Mouse (Mus musculus): ENCODE measurements around the gene Ankrd42. TPM values are rescaled to one million over a fixed set of nuclear protein-coding genes. Genes with fewer than 3 reads are reported as not detected.

The Ankrd42 gene
- polyA plus RNA-seq, 1 experiment from 2014 or later: 10.0 TPM

GRCm38 (mm10) chr7:92636295-92637011, 489 bp downstream of the Ankrd42 start:
- Histone ChIP-seq H3K27ac (peak overlapping the region; percentile 88), H3K36me3 (peaks cover 19% of the 10 kb centered on the region), H3K27me3 (ENCODE audit: insufficient read depth, poor library complexity, severe bottlenecking) (no peaks in the 10 kb centered on the region; the same call in 1 of the 2 replicates), H3K9me3 (no peaks in the 10 kb centered on the region), H3K4me3 (peak overlapping the region; percentile 86), H3K4me1 (replicated peaks) (peaks cover 19% of the 10 kb centered on the region)
- DNase-seq (ENCODE audit: low spot score): no peak
- WGBS: 1% methylated on average over 49 of the region's 49 CpGs

GRCm38 (mm10) chr7:92630167-92630566, 6.8 kb downstream of the Ankrd42 start:
- Histone ChIP-seq H3K9me3 (no peaks in the 10 kb centered on the region), H3K36me3 (no peaks in the 10 kb centered on the region), H3K4me1 (replicated peaks) (no peaks in the 10 kb centered on the region), H3K4me3 (no peak overlapping the region), H3K27me3 (ENCODE audit: insufficient read depth, poor library complexity, severe bottlenecking) (no peaks in the 10 kb centered on the region), H3K27ac (no peak overlapping the region)
- WGBS: 39% methylated on average over 2 of the region's 2 CpGs
- DNase-seq (ENCODE audit: low spot score): no peak

- no peak overlapping the region for H3K4me3 ChIP-seq
- H3K27ac ChIP-seq: no peak overlapping the region
- no peaks in the 10 kb centered on the region for H3K27me3 ChIP-seq (ENCODE audit: insufficient read depth, poor library complexity, severe bottlenecking)
- no peaks in the 10 kb centered on the region for H3K9me3 ChIP-seq
- no peaks in the 10 kb centered on the region for H3K4me1 ChIP-seq (replicated peaks)
- WGBS: 67% methylated on average over 2 of the region's 2 CpGs
- no peaks in the 10 kb centered on the region; the same call in 1 of the 2 replicates for H3K36me3 ChIP-seq
- DNase-seq (ENCODE audit: low spot score): no peak
Measured at GRCm38 (mm10) chr7:92624488-92624887, 12.5 kb downstream of the Ankrd42 start.

GRCm38 (mm10) chr7:92610830-92611229, 26.1 kb downstream of the Ankrd42 start:
- WGBS: 88% methylated on average over 7 of the region's 7 CpGs
- DNase-seq (ENCODE audit: low spot score): no peak
- Histone ChIP-seq H3K4me3 (no peak overlapping the region), H3K4me1 (replicated peaks) (no peaks in the 10 kb centered on the region), H3K27ac (no peak overlapping the region), H3K36me3 (peaks cover 12% of the 10 kb centered on the region; the same call in 1 of the 2 replicates), H3K9me3 (no peaks in the 10 kb centered on the region), H3K27me3 (ENCODE audit: insufficient read depth, poor library complexity, severe bottlenecking) (no peaks in the 10 kb centered on the region)

- Histone ChIP-seq H3K4me1 (replicated peaks) (no peaks in the 10 kb centered on the region), H3K36me3 (peaks cover 24% of the 10 kb centered on the region), H3K27ac (no peak overlapping the region), H3K9me3 (no peaks in the 10 kb centered on the region; the same call in 1 of the 2 replicates), H3K27me3 (ENCODE audit: insufficient read depth, poor library complexity, severe bottlenecking) (no peaks in the 10 kb centered on the region), H3K4me3 (no peak overlapping the region)
- WGBS: 92% methylated on average over 7 of the region's 7 CpGs
- no peak for DNase-seq (ENCODE audit: low spot score)
Measured at GRCm38 (mm10) chr7:92604961-92605360, 32.0 kb downstream of the Ankrd42 start.

GRCm38 (mm10) chr7:92590842-92591241, 46.1 kb downstream of the Ankrd42 start:
- H3K4me3 ChIP-seq: no peak overlapping the region
- no peaks in the 10 kb centered on the region for H3K4me1 ChIP-seq (replicated peaks)
- H3K27ac ChIP-seq: no peak overlapping the region
- H3K9me3 ChIP-seq: 0 out of 2 replicates have a peak, but pooled peaks cover 3% of the 10 kb centered on the region
- DNase-seq (ENCODE audit: low spot score): no peak
- H3K27me3 ChIP-seq (ENCODE audit: insufficient read depth, poor library complexity, severe bottlenecking): no peaks in the 10 kb centered on the region
- WGBS: 88% methylated on average over 2 of the region's 2 CpGs
- no peaks in the 10 kb centered on the region for H3K36me3 ChIP-seq

GRCm38 (mm10) chr7:92589986-92590385, 47.0 kb downstream of the Ankrd42 start:
- H3K9me3 ChIP-seq: 0 out of 2 replicates have a peak, but pooled peaks cover 3% of the 10 kb centered on the region

GRCm38 (mm10) chr7:92583567-92583966, 53.4 kb downstream of the Ankrd42 start:
- no peak overlapping the region for H3K27ac ChIP-seq
- H3K27me3 ChIP-seq (ENCODE audit: insufficient read depth, poor library complexity, severe bottlenecking): no peaks in the 10 kb centered on the region
- WGBS: 92% methylated on average over 7 of the region's 7 CpGs
- no peaks in the 10 kb centered on the region for H3K9me3 ChIP-seq
- DNase-seq (ENCODE audit: low spot score): no peak
- no peaks in the 10 kb centered on the region for H3K4me1 ChIP-seq (replicated peaks)
- no peak overlapping the region for H3K4me3 ChIP-seq
- peaks cover 26% of the 10 kb centered on the region for H3K36me3 ChIP-seq

More at GRCm38 (mm10) chr7:92589986-92590385, 47.0 kb downstream of the Ankrd42 start:
- no peak overlapping the region for H3K4me3 ChIP-seq
- no peaks in the 10 kb centered on the region for H3K27me3 ChIP-seq (ENCODE audit: insufficient read depth, poor library complexity, severe bottlenecking)
- H3K36me3 ChIP-seq: no peaks in the 10 kb centered on the region
- no peaks in the 10 kb centered on the region for H3K4me1 ChIP-seq (replicated peaks)
- H3K27ac ChIP-seq: no peak overlapping the region
- DNase-seq (ENCODE audit: low spot score): no peak
- 94% methylated on average over 7 of the region's 7 CpGs for WGBS

GRCm38 (mm10) chr7:92580491-92581207, 56.3 kb downstream of the Ankrd42 start:
- peaks cover 40% of the 10 kb centered on the region for H3K36me3 ChIP-seq
- no peak for DNase-seq (ENCODE audit: low spot score)
- 93% methylated on average over 5 of the region's 5 CpGs for WGBS

GRCm38 (mm10) chr7:92566775-92567174, 70.2 kb downstream of the Ankrd42 start:
- Histone ChIP-seq H3K4me1 (replicated peaks) (peaks cover 8% of the 10 kb centered on the region), H3K9me3 (no peaks in the 10 kb centered on the region), H3K27ac (no peak overlapping the region), H3K4me3 (no peak overlapping the region), H3K36me3 (peaks cover 39% of the 10 kb centered on the region), H3K27me3 (ENCODE audit: insufficient read depth, poor library complexity, severe bottlenecking) (no peaks in the 10 kb centered on the region)
- WGBS: 91% methylated on average over 1 of the region's 1 CpGs
- DNase-seq (ENCODE audit: low spot score): no peak

More at GRCm38 (mm10) chr7:92580491-92581207, 56.3 kb downstream of the Ankrd42 start:
- H3K27ac ChIP-seq: no peak overlapping the region
- no peaks in the 10 kb centered on the region for H3K4me1 ChIP-seq (replicated peaks)
- H3K27me3 ChIP-seq (ENCODE audit: insufficient read depth, poor library complexity, severe bottlenecking): no peaks in the 10 kb centered on the region
- H3K4me3 ChIP-seq: no peak overlapping the region
- H3K9me3 ChIP-seq: no peaks in the 10 kb centered on the region

- DNase-seq (ENCODE audit: low spot score): peak; percentile 90
- Histone ChIP-seq H3K36me3 (peaks cover 11% of the 10 kb centered on the region; the same call in 1 of the 2 replicates), H3K4me1 (replicated peaks) (peaks cover 11% of the 10 kb centered on the region), H3K27ac (peak within 1 kb of the TSS; percentile 91), H3K9me3 (no peaks in the 10 kb centered on the region), H3K4me3 (peak within 1 kb of the TSS; percentile 72), H3K27me3 (ENCODE audit: insufficient read depth, poor library complexity, severe bottlenecking) (no peaks in the 10 kb centered on the region)
- WGBS: under 1% methylated on average over 60 of the region's 60 CpGs
Measured at GRCm38 (mm10) chr7:92560986-92561876, 75.7 kb downstream of the Ankrd42 start, which contains the start of gene Ccdc90b. Gene Ccdc90b (plus strand): TSS chr7:92561149.

- H3K4me3 ChIP-seq: no peak overlapping the region
- no peaks in the 10 kb centered on the region for H3K27me3 ChIP-seq (ENCODE audit: insufficient read depth, poor library complexity, severe bottlenecking)
- peaks cover 11% of the 10 kb centered on the region for H3K4me1 ChIP-seq (replicated peaks)
- H3K36me3 ChIP-seq: no peaks in the 10 kb centered on the region
- H3K9me3 ChIP-seq: no peaks in the 10 kb centered on the region
- no peak overlapping the region for H3K27ac ChIP-seq
- WGBS: 89% methylated on average over 2 of the region's 2 CpGs
- DNase-seq (ENCODE audit: low spot score): no peak
Measured at GRCm38 (mm10) chr7:92558744-92559143, 78.2 kb downstream of the Ankrd42 start.

Measured in hindbrain, embryonic 10.5 days (tissue).